Mouse (Mus musculus): ENCODE results near the gene Arhgef9. TPM values are rescaled to one million over a fixed set of nuclear protein-coding genes. Genes with fewer than 3 reads are reported as not detected.

The Arhgef9 gene
- total RNA-seq (2021): 10 to 100 TPM; 14.5 to 15.9 TPM
- polyA plus RNA-seq (2012; rRNA removed): 6.8 and 12.3 TPM in 2 replicates
- long read RNA-seq, full-length matches to known transcripts: 6 of 9 reads
- long read RNA-seq, partial matches to known transcripts: 1 of 9 reads
- long read RNA-seq, other reads (novel, unspliced or antisense): 2 of 9 reads

- intact Hi-C loops (cut with DNase I): no loop called here
- 15% methylated on average over 24 of the region's 24 CpGs for WGBS
- H3K79me2 ChIP-seq (replicated peaks; ENCODE audit: control insufficient read depth, insufficient read depth, low read length): no peaks in the 10 kb centered on the region
- TF ChIP-seq POLR2A (IDR thresholded peaks at IDR 0.05; ENCODE audit: insufficient read depth, low read depth, low read length) (no peak), EP300 (IDR thresholded peaks at IDR 0.05; ENCODE audit: insufficient read depth, low read depth, low read length) (no peak), CTCF (IDR thresholded peaks at IDR 0.05) (no peak)
- peak within 1 kb of the TSS; percentile 73 for H3K9ac ChIP-seq (ENCODE audit: low read depth, low read length)
- H3K4me1 ChIP-seq (ENCODE audit: control insufficient read depth, insufficient read depth, low read length): no peaks in the 10 kb centered on the region; the same call in 1 of the 2 replicates
- peak within 1 kb of the TSS; percentile 9; the same call in 1 of the 2 replicates for H3K27ac ChIP-seq
- peak; percentile 24 to 36 for DNase-seq
- H3K4me3 ChIP-seq: peak within 1 kb of the TSS; percentile 51
- H3K36me3 ChIP-seq (ENCODE audit: control insufficient read depth, insufficient read depth, low read length): no peaks in the 10 kb centered on the region
- no peaks in the 10 kb centered on the region for H3K27me3 ChIP-seq (ENCODE audit: control insufficient read depth, insufficient read depth, low read length)
Observed at GRCm38 (mm10) chrX:95196104-95196919, at the start of gene Arhgef9. Arhgef9 (minus strand) TSS chrX:95196856.

DNA sequence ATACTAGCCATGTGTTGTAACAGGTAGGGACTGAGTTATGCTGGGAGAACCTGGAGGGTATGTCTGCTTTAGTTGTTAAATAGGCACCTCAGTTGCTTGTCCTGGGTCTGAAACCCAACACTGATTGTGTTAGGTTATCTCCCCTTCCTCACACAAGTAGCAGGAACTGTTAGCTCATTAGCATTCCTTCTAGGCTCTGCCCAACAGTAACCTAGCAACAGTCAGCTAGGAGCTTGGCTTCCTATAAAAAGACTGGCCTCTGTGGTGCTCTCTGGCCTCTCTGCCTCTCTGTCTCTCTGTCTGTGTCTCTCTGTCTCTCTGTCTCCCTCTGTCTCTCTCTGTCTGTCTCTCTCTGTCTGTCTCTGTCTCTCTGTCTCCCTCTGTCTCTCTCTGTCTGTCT, 42.2 kb upstream of the Arhgef9 start:
- Histone ChIP-seq H3K9ac (ENCODE audit: low read depth, low read length) (no peak overlapping the region), H3K27ac (no peak overlapping the region), H3K79me2 (replicated peaks; ENCODE audit: control insufficient read depth, insufficient read depth, low read length) (no peaks in the 10 kb centered on the region), H3K27me3 (ENCODE audit: control insufficient read depth, insufficient read depth, low read length) (no peaks in the 10 kb centered on the region), H3K4me1 (ENCODE audit: control insufficient read depth, insufficient read depth, low read length) (no peaks in the 10 kb centered on the region), H3K36me3 (ENCODE audit: control insufficient read depth, insufficient read depth, low read length) (no peaks in the 10 kb centered on the region), H3K4me3 (no peak overlapping the region)
- TF ChIP-seq CTCF (IDR thresholded peaks at IDR 0.05) (no peak), POLR2A (IDR thresholded peaks at IDR 0.05; ENCODE audit: insufficient read depth, low read depth, low read length) (no peak), EP300 (IDR thresholded peaks at IDR 0.05; ENCODE audit: insufficient read depth, low read depth, low read length) (no peak)
- DNase-seq: no peak
- intact Hi-C loops (cut with DNase I): no loop called here

GRCm38 (mm10) chrX:95195363-95196103, 1.1 kb downstream of the Arhgef9 start:
- Histone ChIP-seq H3K27ac (no peak overlapping the region), H3K79me2 (replicated peaks; ENCODE audit: control insufficient read depth, insufficient read depth, low read length) (no peaks in the 10 kb centered on the region), H3K27me3 (ENCODE audit: control insufficient read depth, insufficient read depth, low read length) (no peaks in the 10 kb centered on the region), H3K9ac (ENCODE audit: low read depth, low read length) (no peak overlapping the region), H3K4me1 (ENCODE audit: control insufficient read depth, insufficient read depth, low read length) (no peaks in the 10 kb centered on the region; the same call in 1 of the 2 replicates), H3K36me3 (ENCODE audit: control insufficient read depth, insufficient read depth, low read length) (no peaks in the 10 kb centered on the region), H3K4me3 (peak overlapping the region; percentile 51; the same call in 1 of the 2 replicates)
- TF ChIP-seq POLR2A (IDR thresholded peaks at IDR 0.05; ENCODE audit: insufficient read depth, low read depth, low read length) (no peak), CTCF (IDR thresholded peaks at IDR 0.05) (no peak), EP300 (IDR thresholded peaks at IDR 0.05; ENCODE audit: insufficient read depth, low read depth, low read length) (no peak)
- WGBS: 44% methylated on average over 3 of the region's 3 CpGs
- intact Hi-C loops (cut with DNase I): no loop called here
- no peak for DNase-seq

DNA sequence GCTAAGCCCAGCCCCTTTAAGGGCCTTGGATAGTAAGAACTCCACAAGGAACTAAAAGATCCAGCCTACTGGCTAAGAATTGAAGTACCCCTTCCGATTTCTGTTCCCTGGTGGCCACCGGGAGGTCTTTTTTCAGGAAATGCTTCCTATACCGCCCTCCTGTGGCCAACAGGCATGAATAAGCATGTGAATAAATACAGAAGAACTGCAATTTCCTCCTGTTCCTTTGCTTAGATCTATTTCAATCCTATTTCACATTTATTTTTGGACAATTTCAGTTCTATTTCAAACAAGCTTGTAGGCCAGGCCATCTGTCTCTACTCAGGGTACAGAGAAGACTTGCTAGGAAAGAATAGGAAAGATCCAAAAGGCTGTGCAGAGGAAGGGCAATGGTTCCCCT, 20.7 kb downstream of the Arhgef9 start:
- peak; percentile 27 to 31 for DNase-seq
- Histone ChIP-seq H3K9ac (ENCODE audit: low read depth, low read length) (no peak overlapping the region), H3K79me2 (replicated peaks; ENCODE audit: control insufficient read depth, insufficient read depth, low read length) (no peaks in the 10 kb centered on the region), H3K27ac (no peak overlapping the region), H3K36me3 (ENCODE audit: control insufficient read depth, insufficient read depth, low read length) (no peaks in the 10 kb centered on the region), H3K27me3 (ENCODE audit: control insufficient read depth, insufficient read depth, low read length) (no peaks in the 10 kb centered on the region), H3K4me1 (ENCODE audit: control insufficient read depth, insufficient read depth, low read length) (no peaks in the 10 kb centered on the region), H3K4me3 (peak overlapping the region; percentile 17; the same call in 1 of the 2 replicates)
- TF ChIP-seq CTCF (IDR thresholded peaks at IDR 0.05) (peak; percentile 81), EP300 (IDR thresholded peaks at IDR 0.05; ENCODE audit: insufficient read depth, low read depth, low read length) (no peak)
- WGBS: 13% methylated on average over 3 of the region's 3 CpGs
- intact Hi-C loops (cut with DNase I): no loop called here

DNA sequence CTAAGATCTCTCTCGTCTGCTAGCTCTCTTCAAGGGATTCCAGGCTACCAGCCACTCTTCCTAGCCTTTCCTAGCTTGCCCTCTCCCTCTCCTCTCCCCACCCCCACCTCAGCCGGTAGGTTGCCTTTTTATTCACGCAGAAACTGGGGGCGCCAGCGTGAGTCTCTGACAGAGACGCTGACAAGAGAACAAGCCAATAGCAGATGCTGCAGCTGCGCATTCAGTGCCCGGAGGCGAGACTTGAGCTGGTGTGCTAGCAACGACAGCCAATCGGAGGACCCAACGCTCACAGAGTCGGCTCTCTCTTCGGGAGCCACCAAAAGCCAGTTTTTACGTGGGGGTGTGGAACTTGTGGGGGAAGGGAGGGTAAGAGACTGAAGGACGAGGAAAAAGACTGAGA, 30.3 kb downstream of the Arhgef9 start:
- Histone ChIP-seq H3K79me2 (replicated peaks; ENCODE audit: control insufficient read depth, insufficient read depth, low read length) (no peaks in the 10 kb centered on the region), H3K36me3 (ENCODE audit: control insufficient read depth, insufficient read depth, low read length) (no peaks in the 10 kb centered on the region), H3K9ac (ENCODE audit: low read depth, low read length) (peak overlapping the region; percentile 85), H3K4me3 (peak overlapping the region; percentile 61), H3K4me1 (ENCODE audit: control insufficient read depth, insufficient read depth, low read length) (no peaks in the 10 kb centered on the region; the same call in 1 of the 2 replicates), H3K27ac (peak overlapping the region; percentile 90), H3K27me3 (ENCODE audit: control insufficient read depth, insufficient read depth, low read length) (no peaks in the 10 kb centered on the region)
- intact Hi-C loops (cut with DNase I): loop anchor here (5.0 kb wide), 1 partner anchor 139 kb away; the partner anchor contains the start of gene Spin4
- 15% methylated on average over 16 of the region's 16 CpGs for WGBS
- TF ChIP-seq POLR2A (IDR thresholded peaks at IDR 0.05; ENCODE audit: insufficient read depth, low read depth, low read length): peak; percentile 81
- no peak for TF ChIP-seq CTCF (IDR thresholded peaks at IDR 0.05)
- TF ChIP-seq EP300 (IDR thresholded peaks at IDR 0.05; ENCODE audit: insufficient read depth, low read depth, low read length): no peak
- peak; percentile 76 to 90 for DNase-seq
